Mouse (Mus musculus): ENCODE measurements around the gene Mapk1ip1l. TPM values are rescaled to one million over a fixed set of nuclear protein-coding genes. Genes with fewer than 3 reads are reported as not detected.

Gene Mapk1ip1l
- total RNA-seq, 2 experiments from 2014 or later, result 57.4 to 61.4 TPM

GRCm38 (mm10) chr14:47354111-47354577 lies 56.1 kb downstream of the Mapk1ip1l start:
- DNase-seq (ENCODE audit: extremely low spot score in 1 of 2, low spot score in 1 of 2), result no peak

GRCm38 (mm10) chr14:47354948-47355347 lies 56.9 kb downstream of the Mapk1ip1l start:
- DNase-seq (ENCODE audit: extremely low spot score in 1 of 2, low spot score in 1 of 2), result no peak

- no peak for DNase-seq (ENCODE audit: extremely low spot score in 1 of 2, low spot score in 1 of 2)
Observed at GRCm38 (mm10) chr14:47356622-47357021, 58.6 kb downstream of the Mapk1ip1l start.

- no peak for DNase-seq (ENCODE audit: extremely low spot score in 1 of 2, low spot score in 1 of 2)
Observed at GRCm38 (mm10) chr14:47359610-47360009, 61.5 kb downstream of the Mapk1ip1l start.

- DNase-seq (ENCODE audit: extremely low spot score in 1 of 2, low spot score in 1 of 2), result no peak
Observed at GRCm38 (mm10) chr14:47361418-47361817, 63.4 kb downstream of the Mapk1ip1l start.

GRCm38 (mm10) chr14:47361899-47362298 lies 63.8 kb downstream of the Mapk1ip1l start:
- DNase-seq (ENCODE audit: extremely low spot score in 1 of 2, low spot score in 1 of 2), result no peak

- no peak for DNase-seq (ENCODE audit: extremely low spot score in 1 of 2, low spot score in 1 of 2)
Observed at GRCm38 (mm10) chr14:47364742-47365449, 66.8 kb downstream of the Mapk1ip1l start.

- DNase-seq (ENCODE audit: extremely low spot score in 1 of 2, low spot score in 1 of 2), result peak; percentile 65 to 68
Observed at GRCm38 (mm10) chr14:47366881-47367321, 68.8 kb downstream of the Mapk1ip1l start.

GRCm38 (mm10) chr14:47367461-47367860 lies 69.4 kb downstream of the Mapk1ip1l start, which contains the start of gene Lgals3:
Gene Lgals3 (plus strand): TSS chr14:47367751.
- DNase-seq (ENCODE audit: extremely low spot score in 1 of 2, low spot score in 1 of 2), result peak; percentile 32 to 45

GRCm38 (mm10) chr14:47369741-47370140 lies 71.7 kb downstream of the Mapk1ip1l start:
- no peak for DNase-seq (ENCODE audit: extremely low spot score in 1 of 2, low spot score in 1 of 2)

GRCm38 (mm10) chr14:47370790-47371189 lies 72.7 kb downstream of the Mapk1ip1l start:
- DNase-seq (ENCODE audit: extremely low spot score in 1 of 2, low spot score in 1 of 2), result no peak

GRCm38 (mm10) chr14:47371689-47372088 lies 73.6 kb downstream of the Mapk1ip1l start:
- no peak for DNase-seq (ENCODE audit: extremely low spot score in 1 of 2, low spot score in 1 of 2)

Other genes starting within 250 kb of the Mapk1ip1l start
- 1 to 10 TPM; 1.5 to 1.8 TPM for gene Gch1, start 108.9 kb upstream of the Mapk1ip1l start, total RNA-seq (2021)
- gene Wdhd1, start 21.4 kb upstream of the Mapk1ip1l start, total RNA-seq (2021), result 1 to 10 TPM; 5.1 to 5.4 TPM
- gene Socs4, start 21.3 kb upstream of the Mapk1ip1l start, total RNA-seq (2021), result 10 to 100 TPM; 11.1 TPM
- gene Lgals3, start 69.5 kb downstream of the Mapk1ip1l start, total RNA-seq (2021), result 1 to 10 TPM in 1 of 2 experiments, under 1 TPM in 1; 0.91 to 1.3 TPM
- gene Dlgap5, start 120.1 kb downstream of the Mapk1ip1l start, total RNA-seq (2021), result under 1 TPM; 0.34 to 0.61 TPM
- gene Fbxo34, start 152.2 kb downstream of the Mapk1ip1l start, total RNA-seq (2021), result 10 to 100 TPM; 86.2 to 90.9 TPM

All from layer of hippocampus, postnatal 25 days (tissue).